Mouse (Mus musculus) embryonic fibroblast, embryonic 13.5 days (primary cell): ENCODE data around the gene Meis2. TPM values are rescaled to one million over a fixed set of nuclear protein-coding genes. Genes with fewer than 3 reads are reported as not detected.

Experiments used
- H3K27ac ChIP-seq: 2 replicates; pipeline ENCODE4 v1.5.1; 2012; ENCODE audit warnings: low read length, control low read depth, inconsistent platforms; ENCODE audit not compliant: insufficient read depth
- H3K4me1 ChIP-seq: 2 replicates; pipeline ENCODE4 v1.6.1; 2011; ENCODE audit warnings: low read length; ENCODE audit not compliant: control insufficient read depth, insufficient read depth
- H3K4me3 ChIP-seq: 2 replicates; pipeline ENCODE4 v1.5.1; 2011; ENCODE audit warnings: mild to moderate bottlenecking, control low read depth, low read length; ENCODE audit not compliant: insufficient read depth
- CTCF ChIP-seq: IDR thresholded peaks from 2 replicates; pipeline ENCODE4 v1.5.1; 2011; ENCODE audit warnings: mild to moderate bottlenecking, control low read depth, low read length, moderate library complexity, borderline replicate concordance; ENCODE audit not compliant: insufficient read depth
- POLR2A ChIP-seq: IDR thresholded peaks from 2 replicates; pipeline ENCODE4 v1.6.1; 2011; ENCODE audit warnings: low read depth, mild to moderate bottlenecking, control low read depth, low read length, moderate library complexity
- polyA plus RNA-seq: library from polyadenylated mRNA; stranded (reverse); fragments of >200 nt; gene quantifications from 2 replicates; pipeline ENCODE4 v1.2.4, GENCODE M21; 2011; ENCODE audit warnings: low read depth; ENCODE audit not compliant: missing spikeins, insufficient read length

The Meis2 gene
- polyA plus RNA-seq, 1 experiment, result 65.5 TPM

DNA sequence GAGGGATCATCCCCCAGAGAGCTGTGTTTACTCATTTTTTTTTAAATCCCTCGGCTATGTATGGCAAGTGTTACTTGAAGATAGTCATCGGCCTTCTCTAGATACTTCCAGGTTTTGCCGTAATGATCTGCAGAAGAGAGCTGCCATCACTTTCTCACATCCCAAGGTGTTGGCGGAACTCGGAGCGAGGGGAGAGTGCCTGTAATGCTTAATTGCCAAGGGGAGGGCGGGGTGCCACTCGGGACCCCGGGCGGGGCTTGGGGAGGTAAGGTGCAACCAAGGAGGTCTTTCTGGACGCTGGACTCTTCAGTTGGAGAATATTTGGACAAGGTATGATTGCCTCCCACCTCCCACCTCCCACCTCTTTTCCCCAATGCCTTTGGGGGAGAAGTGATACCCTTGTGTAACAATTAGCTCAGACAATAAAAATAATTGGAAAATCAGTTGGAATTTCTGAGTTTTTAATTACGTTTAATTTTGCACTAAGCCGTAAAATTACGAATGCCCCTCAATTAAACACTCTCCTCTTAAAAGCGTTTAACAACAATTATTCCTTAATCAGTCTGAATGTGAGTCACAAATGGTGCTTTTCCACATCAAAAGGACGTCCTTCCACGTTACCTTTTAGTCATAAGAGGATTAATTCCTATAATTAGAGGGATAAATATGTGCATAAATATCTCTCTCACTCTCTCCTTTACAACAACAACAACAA, 9.2 kb upstream of the Meis2 start:
- TF ChIP-seq POLR2A (no peak), CTCF (no peak)
- Histone ChIP-seq H3K4me3 (peak overlapping the region; percentile 61; the same call in 1 of the 2 replicates), H3K4me1 (peaks cover 6% of the 10 kb centered on the region), H3K27ac (no peak overlapping the region)

DNA sequence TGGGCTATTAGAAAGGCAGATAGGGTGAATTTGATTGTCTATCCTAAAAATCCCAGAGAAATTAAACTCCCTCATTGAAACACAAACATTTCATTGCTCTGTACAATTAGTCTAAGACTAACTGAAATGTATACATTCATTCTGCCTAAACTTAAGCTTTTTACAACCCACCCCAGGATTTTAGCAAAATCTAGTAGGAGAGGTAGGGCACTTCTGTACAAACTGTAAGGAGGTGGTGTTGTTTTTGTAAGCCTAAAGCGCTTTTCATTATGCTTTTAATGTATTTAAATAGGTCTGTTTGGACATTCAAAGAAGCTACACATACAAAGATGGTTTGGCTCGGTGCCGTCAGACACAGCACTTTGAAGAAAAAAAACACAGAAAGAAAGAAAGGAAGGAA, 8.4 kb upstream of the Meis2 start:
- Histone ChIP-seq H3K27ac (no peak overlapping the region), H3K4me1 (peaks cover 6% of the 10 kb centered on the region; the same call in 1 of the 2 replicates)
- no peak for TF ChIP-seq POLR2A
- no peak for TF ChIP-seq CTCF

DNA sequence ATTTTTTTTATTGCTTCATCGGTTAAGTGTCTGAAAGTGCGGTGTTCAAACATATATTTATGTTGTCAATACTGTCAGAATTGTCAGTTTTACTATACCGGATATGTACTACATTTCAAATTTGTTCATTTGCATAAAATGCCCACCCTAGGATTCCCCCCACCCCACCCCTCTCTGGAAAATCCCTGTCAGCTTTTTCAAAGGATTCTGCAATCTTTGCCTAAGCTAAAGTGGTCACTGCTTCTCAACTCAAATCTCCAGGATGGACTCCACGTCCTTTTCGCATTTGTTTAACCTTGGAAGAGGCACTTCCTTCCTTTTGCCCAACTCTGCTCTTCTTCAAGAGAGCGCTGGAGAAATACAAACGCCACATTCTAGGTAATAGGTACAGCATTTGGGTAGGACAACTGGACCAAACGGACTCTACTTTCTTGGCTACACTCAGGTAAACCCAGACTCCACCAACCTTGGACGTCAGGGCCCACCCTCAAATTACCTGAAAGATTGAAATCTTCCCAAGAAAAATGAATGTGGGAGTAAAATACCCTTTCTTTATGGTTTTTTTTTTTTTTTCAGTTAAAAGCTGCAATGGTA, 7.8 kb upstream of the Meis2 start:
- TF ChIP-seq POLR2A (no peak), CTCF (no peak)
- peaks cover 6% of the 10 kb centered on the region; the same call in 1 of the 2 replicates for H3K4me1 ChIP-seq
- H3K4me3 ChIP-seq, result no peak overlapping the region; the same call in 1 of the 2 replicates
- H3K27ac ChIP-seq, result no peak overlapping the region

More for the DNA sequence above, 8.4 kb upstream of the Meis2 start:
- no peak overlapping the region for H3K4me3 ChIP-seq

DNA sequence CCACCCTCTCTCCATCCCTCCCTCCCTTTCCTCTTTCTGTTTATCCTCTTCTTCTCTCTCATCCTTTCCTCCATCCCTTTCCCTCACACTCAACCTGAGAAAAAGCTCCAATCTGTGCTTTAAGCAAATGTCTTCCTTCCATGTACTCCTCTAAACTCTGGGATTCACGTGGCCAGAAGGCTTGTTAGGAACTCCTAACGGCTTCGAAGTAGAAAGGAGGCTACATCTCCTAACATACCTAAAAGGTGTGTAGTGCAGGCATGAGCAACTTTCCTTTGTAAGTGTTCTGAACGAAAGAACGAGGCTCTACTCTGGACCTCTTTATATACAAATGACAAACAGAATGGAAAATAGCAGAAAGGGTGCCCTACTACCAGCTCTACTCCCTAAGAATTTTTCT, 7.1 kb upstream of the Meis2 start:
- peak overlapping the region; percentile 37 for H3K4me3 ChIP-seq
- peak overlapping the region; percentile 30; the same call in 1 of the 2 replicates for H3K27ac ChIP-seq
- H3K4me1 ChIP-seq, result peaks cover 1% of the 10 kb centered on the region; the same call in 1 of the 2 replicates
- no peak for TF ChIP-seq CTCF

DNA sequence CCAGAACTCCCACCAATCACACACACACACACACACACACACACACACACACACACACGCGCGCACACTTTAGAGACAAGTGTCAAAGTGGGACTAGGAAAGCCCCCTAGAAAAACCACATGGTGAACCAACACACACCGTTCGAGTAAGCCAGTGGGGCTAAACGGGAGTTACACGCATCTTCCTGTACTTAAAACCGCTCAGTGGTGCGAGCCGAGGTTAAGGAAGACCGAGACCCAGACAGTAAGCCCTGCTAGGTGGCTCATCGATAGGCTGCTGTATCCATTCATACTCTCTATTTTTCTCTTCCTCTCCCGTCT, 6.6 kb upstream of the Meis2 start:
- TF ChIP-seq POLR2A (no peak), CTCF (no peak)
- Histone ChIP-seq H3K4me1 (no peaks in the 10 kb centered on the region), H3K4me3 (peak overlapping the region; percentile 37), H3K27ac (peak overlapping the region; percentile 30; the same call in 1 of the 2 replicates)

DNA sequence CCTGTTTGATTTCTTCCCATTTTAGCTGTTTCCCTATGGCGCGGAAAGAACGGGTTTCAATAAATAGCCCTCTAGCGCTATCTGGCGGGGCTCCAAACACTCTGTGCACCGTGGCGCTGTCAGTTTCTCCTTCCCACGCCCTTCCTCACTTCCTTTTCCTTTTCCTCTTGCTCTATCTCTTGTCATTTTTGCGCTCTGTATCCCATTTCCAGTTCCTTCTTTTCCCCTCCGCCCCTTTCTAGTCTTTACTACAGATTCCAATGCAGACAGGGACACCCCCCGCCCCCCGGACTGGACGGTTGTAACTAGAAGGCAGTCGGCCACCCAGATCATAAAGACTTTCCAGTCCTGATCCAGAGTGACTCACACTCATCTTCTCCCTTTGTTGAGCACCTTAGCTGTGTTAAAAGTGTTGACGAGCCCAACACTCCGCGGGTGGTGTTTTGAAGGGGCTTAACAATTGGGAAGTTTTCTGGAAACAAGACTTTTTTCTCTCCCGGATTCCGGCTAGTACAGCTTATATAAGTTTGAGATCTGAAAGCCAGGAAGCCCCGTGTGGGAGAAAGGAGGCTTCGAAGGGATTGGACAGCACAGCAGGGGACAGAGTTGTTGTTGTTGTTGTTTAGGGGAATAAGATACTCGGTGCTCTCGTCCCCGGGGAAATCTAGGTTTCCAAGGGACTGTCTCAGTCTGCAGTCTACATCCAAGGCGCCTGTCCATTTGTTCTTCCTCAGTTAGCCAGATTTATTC, 6.1 kb upstream of the Meis2 start:
- Histone ChIP-seq H3K4me3 (peak overlapping the region; percentile 37), H3K4me1 (no peaks in the 10 kb centered on the region), H3K27ac (peak overlapping the region; percentile 16; the same call in 1 of the 2 replicates)
- TF ChIP-seq CTCF (peak; percentile 37; the same call in 1 of the 2 replicates), POLR2A (no peak)

DNA sequence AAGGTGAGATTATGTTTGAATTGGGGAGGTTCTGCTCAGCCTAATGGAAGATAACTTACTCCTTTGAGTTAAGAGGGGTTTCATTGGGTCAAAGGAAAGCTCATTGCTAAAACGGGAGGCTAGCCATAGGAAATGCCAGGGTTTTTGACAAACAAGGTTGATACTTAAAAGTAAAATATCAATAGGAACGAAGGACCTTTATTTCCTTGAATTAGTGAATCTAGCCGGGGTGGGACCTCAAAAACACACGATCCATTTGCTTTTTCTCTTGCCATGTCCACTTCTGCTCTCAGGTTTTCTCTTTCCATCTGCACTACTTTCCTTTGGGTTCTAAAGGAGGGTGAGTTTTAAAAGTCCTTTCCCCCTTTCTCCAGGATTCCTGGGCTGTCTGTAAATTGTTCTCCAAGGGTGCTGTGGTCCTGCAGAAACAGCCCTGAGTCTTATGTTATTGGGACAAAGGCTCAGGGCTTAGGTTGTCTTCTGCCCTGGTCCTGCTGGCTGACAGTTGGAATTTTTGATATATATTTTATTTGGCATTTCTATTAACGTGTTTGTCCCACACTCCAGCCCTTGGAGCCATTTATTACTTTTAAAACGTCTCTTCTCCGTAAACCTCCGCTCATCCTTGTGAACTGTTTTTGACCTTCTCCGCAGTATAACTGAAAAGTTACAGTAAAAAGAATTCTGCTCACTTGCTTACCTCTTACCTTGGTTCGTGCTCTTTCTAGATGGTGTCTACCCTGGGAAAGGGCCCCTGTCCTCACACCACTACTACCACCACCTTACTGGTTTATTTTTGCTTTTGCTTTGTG, 5.2 kb upstream of the Meis2 start:
- 0 out of 2 replicates have a peak overlapping the region, but pooled peaks have one; percentile 19 for H3K27ac ChIP-seq

DNA sequence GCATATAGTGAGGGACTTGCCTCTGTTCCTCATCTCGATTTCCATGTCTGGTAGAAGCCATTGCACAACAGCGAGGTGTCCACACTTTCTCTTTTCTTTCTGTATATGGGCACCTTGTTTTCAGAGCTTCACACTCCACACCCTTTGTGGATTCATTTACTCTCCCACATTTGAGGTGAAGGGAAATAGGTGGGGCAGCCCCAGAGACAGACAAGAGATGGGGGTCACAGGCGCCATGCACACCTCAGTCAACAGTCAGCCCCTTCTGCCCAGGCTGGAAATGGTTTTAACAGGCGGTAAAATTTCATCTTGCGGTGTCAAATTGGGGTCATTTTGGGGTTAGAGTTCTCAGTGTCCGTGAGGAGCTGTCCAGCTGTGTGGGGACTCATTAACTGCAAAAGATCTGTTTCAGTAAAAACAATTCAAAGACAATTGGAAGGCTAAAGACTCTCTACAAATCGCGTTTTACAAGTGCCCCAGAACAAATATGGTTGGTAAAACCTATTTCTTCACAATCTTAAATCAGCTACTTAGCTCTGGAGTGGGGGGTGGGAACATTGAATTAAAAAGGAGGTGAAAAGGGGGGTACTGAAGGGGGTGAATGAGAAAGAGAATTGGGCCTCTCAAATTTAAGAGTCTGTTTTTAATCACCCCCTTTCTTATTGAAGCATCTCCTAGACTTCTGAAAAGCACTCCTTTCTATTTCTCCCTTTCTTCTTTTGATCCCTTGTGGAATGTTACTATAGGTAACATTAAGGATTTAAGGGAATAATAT, 4.0 kb upstream of the Meis2 start:
- Histone ChIP-seq H3K4me1 (no peaks in the 10 kb centered on the region), H3K4me3 (peak overlapping the region; percentile 51), H3K27ac (0 out of 2 replicates have a peak overlapping the region, but pooled peaks have one; percentile 16)
- TF ChIP-seq POLR2A (no peak), CTCF (no peak)

More for the DNA sequence above, 5.2 kb upstream of the Meis2 start:
- Histone ChIP-seq H3K4me1 (no peaks in the 10 kb centered on the region), H3K4me3 (peak overlapping the region; percentile 37)
- TF ChIP-seq POLR2A, result no peak
- no peak for TF ChIP-seq CTCF
